Mouse (Mus musculus) ES-E14 (cell line): ENCODE results near the gene Pbrm1.

Source experiments
- CHD2 ChIP-seq: IDR thresholded peaks from 2 replicates; pipeline ENCODE4 v1.6.1; 2014; ENCODE audit warnings: mild to moderate bottlenecking, low read depth, low read length, inconsistent platforms
- HCFC1 ChIP-seq: IDR thresholded peaks from 2 replicates; pipeline ENCODE4 v1.6.1; 2012; ENCODE audit warnings: low read length, inconsistent platforms, borderline replicate concordance; ENCODE audit not compliant: insufficient read depth
- MAFK ChIP-seq: IDR thresholded peaks from 2 replicates; pipeline ENCODE4 v1.6.1; 2014; ENCODE audit warnings: mild to moderate bottlenecking, low read depth, low read length, inconsistent platforms; ENCODE audit not compliant: insufficient read depth
- ZC3H11A ChIP-seq: IDR thresholded peaks from 2 replicates; pipeline ENCODE4 v1.6.1; 2012; ENCODE audit warnings: low read depth, mild to moderate bottlenecking, inconsistent platforms, low read length, borderline replicate concordance
- ZNF384 ChIP-seq: IDR thresholded peaks from 2 replicates; pipeline ENCODE4 v1.6.1; 2012; ENCODE audit warnings: low read depth, low read length, inconsistent platforms

GRCm38 (mm10) chr14:31160196-31161150 lies 141.5 kb downstream of the Pbrm1 start:
- TF ChIP-seq MAFK (no peak), CHD2 (no peak), ZC3H11A (no peak), ZNF384 (no peak), HCFC1 (no peak)
